ENCODE assay signal across 28 mouse cellular contexts in the genomic region with DNA sequence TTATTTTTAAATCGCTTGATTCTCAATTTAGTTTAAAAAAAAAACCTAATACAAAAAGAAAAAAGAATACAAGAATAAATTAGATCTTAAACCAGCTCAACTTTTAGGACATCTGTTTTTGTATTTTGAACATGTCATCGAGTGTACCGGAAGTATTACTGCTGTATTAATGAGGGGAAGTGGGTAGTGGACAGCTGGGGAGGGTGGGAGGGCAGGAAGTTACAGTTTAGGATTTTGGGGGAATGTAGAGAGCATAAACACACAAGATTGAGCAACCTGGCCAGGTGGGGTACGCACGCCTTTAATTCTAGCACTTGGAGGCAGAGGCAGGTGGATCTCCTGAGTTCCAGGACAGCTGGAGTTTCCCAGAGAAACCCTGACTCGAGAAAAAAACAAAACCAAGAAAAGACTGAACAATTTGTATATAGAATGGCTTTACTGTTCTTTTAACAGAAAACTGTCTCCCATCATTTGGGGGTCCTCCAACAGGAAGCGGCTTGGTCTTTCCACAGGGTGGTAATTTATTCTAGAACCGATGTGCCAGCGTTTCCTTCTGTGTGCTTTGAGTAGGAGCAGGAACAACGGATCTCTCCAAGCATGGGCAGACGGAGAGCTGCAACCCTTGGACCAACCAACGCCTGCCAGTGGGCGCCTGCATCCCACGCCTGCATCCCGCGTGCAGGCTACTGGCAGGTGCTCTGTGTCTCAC. TPM values are rescaled to one million over a fixed set of nuclear protein-coding genes. Genes with fewer than 3 reads are reported as not detected.
A peak's percentile ranks its signal among the peaks of the same experiment; 100 is the strongest.
DNase-seq lines count a peak whose midpoint lies in the region; TF ChIP-seq lines count a peak whose summit lies in the region.
"Had no signal": no experiment of that assay in that cellular context is flagged by ENCODE, and none has a peak within 500 bp of the region (broad histone marks: within the 10 kb centered on the region; RNA-seq: fewer than 3 reads in every experiment).

No protein-coding gene starts in this region.

- H3K36me3 ChIP-seq in testis, adult 2 months (ENCODE audit: control insufficient read depth, insufficient read depth, low read length): no peaks in the 10 kb centered on the region
- H3K36me3 ChIP-seq: embryonic facial prominence, embryonic 13.5 days; heart, embryonic 12.5 days; hindbrain, embryonic 13.5 days; limb, embryonic 13.5 days; lung, embryonic 15.5 days; midbrain, embryonic 12.5 days; neural tube, embryonic 12.5 days had no signal

- DNase-seq in left cerebral cortex, adult 18-20 months (ENCODE audit: low spot score in 2 of 2): peak; percentile 18 to 53
- no peak for DNase-seq in left cerebral cortex, postnatal 14 days (ENCODE audit: low spot score in 2 of 2)
- DNase-seq in testis, postnatal 10 days (ENCODE audit: low spot score): no peak
- DNase-seq in brain, adult 2 months (ENCODE audit: low read depth, low spot score): peak; percentile 58
- DNase-seq in telencephalon, adult 2 months (ENCODE audit: low read depth, low spot score): peak; percentile 54
- DNase-seq in c-Kit-positive CD71-positive TER-119-positive erythroid progenitor cells, embryonic 14.5 days (ENCODE audit: low spot score): no peak
- DNase-seq in embryo, embryonic 10 days (ENCODE audit: low spot score): no peak
- DNase-seq: B cell, adult 2 months; cerebellum, adult 2 months; cerebellum, postnatal 14 days; gastrocnemius, postnatal 14 days; heart, adult 18-20 months; heart, postnatal 4 days; kidney, adult 8-10 months; kidney, postnatal 4 days had no signal

- intact Hi-C loops in left cerebral cortex, postnatal 14 days (cut with DNase I): no loop called here

- H3K4me1 ChIP-seq in testis, adult 2 months (ENCODE audit: control insufficient read depth, insufficient read depth, low read length): peaks cover 12% of the 10 kb centered on the region
- H3K4me1 ChIP-seq: heart, embryonic 12.5 days; neural tube, embryonic 12.5 days had no signal

- H3K4me3 ChIP-seq in testis, adult 2 months (ENCODE audit: control insufficient read depth, low read depth, low read length): peak overlapping the region; percentile 12
- H3K4me3 ChIP-seq: embryonic facial prominence, embryonic 13.5 days; heart, embryonic 12.5 days; hindbrain, embryonic 13.5 days; limb, embryonic 13.5 days; lung, embryonic 15.5 days; megakaryocyte, embryonic 14.5 days; midbrain, embryonic 12.5 days; myocyte; neural tube, embryonic 12.5 days had no signal

- H3K27ac ChIP-seq in testis, adult 2 months (ENCODE audit: control insufficient read depth, insufficient read depth, low read depth, low read length): no peak overlapping the region
- H3K27ac ChIP-seq: embryonic facial prominence, embryonic 13.5 days; hindbrain, embryonic 13.5 days; kidney, postnatal 0 days; limb, embryonic 13.5 days; lung, embryonic 15.5 days; midbrain, embryonic 12.5 days; neural tube, embryonic 12.5 days; stomach, postnatal 0 days had no signal

- H3K27me3 ChIP-seq in testis, adult 2 months (ENCODE audit: control insufficient read depth, insufficient read depth, low read length): no peaks in the 10 kb centered on the region
- H3K27me3 ChIP-seq: heart, embryonic 12.5 days; limb, embryonic 13.5 days; lung, embryonic 15.5 days; midbrain, embryonic 12.5 days; neural tube, embryonic 12.5 days; Patski had no signal

- TF ChIP-seq POLR2A in testis, adult 2 months (IDR thresholded peaks at IDR 0.05; ENCODE audit: control insufficient read depth, low read depth, low read length): no peak

- no peak for TF ChIP-seq CTCF in testis, adult 2 months (IDR thresholded peaks at IDR 0.05; ENCODE audit: control insufficient read depth, insufficient read depth, insufficient replicate concordance, low read depth, low read length)

RNA-seq across cellular contexts. Expression of a gene that starts 51.2 kb away (rescaled TPM):
- total RNA-seq in left cerebral cortex, adult 18-20 months (2021): 10 to 100 TPM; 34.5 to 34.9 TPM
- 10 to 100 TPM; 35.8 to 39.9 TPM for total RNA-seq in left cerebral cortex, postnatal 14 days (2021)
- polyA plus RNA-seq in testis, adult 2 months (2012; rRNA removed): 2.0 and 2.3 TPM in 2 replicates

Comparison
In these comparisons a context has a peak if more than half of its experiments do, and no peak if none do; other contexts are left out.
1. DNase-seq: peak in left cerebral cortex, adult 18-20 months (2 of 2), brain, adult 2 months (single experiment) and telencephalon, adult 2 months (single experiment); none in left cerebral cortex, postnatal 14 days (0 of 2), testis, postnatal 10 days (single experiment), c-Kit-positive CD71-positive TER-119-positive erythroid progenitor cells, embryonic 14.5 days (single experiment) and embryo, embryonic 10 days (single experiment).